Mouse (Mus musculus): Measurements from ENCODE around the gene Satb1.

Satb1 gene

GRCm38 (mm10) chr17:51813784-51814120 lies 19.3 kb downstream of the Satb1 start:
- DNase-seq, result no peak

GRCm38 (mm10) chr17:51812942-51813783 lies 19.9 kb downstream of the Satb1 start:
- DNase-seq, result peak; percentile 39 to 40

GRCm38 (mm10) chr17:51812261-51812941 lies 20.7 kb downstream of the Satb1 start:
- DNase-seq, result no peak

GRCm38 (mm10) chr17:51811911-51812260 lies 21.2 kb downstream of the Satb1 start:
- DNase-seq, result no peak

DNA sequence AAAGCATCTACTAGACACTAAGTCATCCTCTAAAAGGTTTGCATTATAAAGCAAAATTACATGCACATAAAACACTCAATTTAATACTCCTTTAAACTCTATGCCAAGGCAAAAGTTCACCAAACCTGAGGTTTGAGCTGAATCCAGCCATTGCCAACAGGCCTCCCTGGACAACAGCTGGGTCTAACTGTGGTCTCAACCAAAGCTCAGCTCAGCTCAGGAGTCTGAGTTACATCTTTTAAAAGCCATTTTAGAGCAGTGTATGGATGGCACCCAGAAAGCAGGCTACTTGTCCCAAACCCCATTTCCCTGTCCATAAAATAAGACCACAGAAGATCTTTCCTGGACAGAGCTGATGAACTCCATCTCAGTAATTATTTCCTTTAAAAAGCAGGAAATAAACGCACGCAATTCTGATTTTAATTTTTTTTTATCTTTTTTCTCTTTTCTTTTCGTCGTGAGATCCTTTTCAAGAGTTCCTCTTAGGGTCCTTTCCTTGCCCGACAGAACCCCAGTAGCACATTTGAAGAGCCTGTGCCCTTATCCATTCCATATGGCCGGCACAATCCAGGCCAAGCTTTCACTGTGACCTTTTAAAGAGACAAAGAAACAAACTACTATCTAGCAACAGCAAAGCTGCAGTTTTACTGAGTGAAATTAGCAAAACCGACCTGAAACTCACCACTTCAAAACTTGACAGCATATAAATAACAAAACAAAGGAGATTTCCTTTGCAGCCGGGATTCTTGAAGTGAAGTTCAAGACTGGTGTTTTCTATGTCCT lies 21.8 kb downstream of the Satb1 start:
- peak; percentile 46 to 48 for DNase-seq

- DNase-seq, result no peak
These were observed 25.7 kb downstream of the Satb1 start for GRCm38 (mm10) chr17:51807429-51807828.

DNA sequence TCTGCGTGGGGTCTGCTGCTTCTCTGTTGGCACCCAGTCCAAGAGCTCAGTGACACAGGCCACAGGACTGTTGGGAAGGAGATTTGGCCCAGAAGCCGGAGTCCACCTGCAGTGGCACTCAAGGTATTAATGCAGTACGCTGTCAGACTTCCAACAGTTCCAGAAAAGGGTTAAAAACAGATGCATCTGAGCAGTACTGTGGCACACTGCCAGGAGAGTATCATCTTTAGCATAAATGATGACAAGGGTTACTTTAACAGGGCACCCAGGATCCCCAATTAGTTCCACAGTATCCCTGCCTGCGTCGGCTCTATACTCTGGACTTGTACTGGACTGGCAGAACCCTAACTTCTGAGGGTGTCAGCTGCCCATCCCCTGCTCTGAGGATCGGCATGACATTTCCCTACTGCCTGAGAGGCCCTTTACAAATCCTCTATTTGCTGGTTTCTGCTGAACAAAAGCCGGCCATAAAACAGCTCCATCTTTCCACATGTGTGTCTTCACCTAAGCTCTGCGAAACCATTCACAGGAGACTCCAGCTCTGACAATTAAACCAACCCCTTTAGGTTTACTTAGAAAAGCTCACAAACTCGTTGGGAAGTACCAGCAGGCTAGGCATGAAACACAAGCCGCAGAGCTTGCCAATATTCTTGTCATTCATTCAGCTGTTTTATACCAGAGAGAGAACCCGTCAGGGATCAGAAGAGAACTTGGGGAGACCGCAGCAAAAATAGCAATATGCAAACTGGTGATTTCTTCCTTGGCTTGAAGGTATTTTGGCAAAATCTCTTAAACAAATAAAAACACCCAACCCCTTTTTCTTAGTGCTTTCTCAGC lies 26.7 kb downstream of the Satb1 start:
- DNase-seq, result no peak

- no peak for DNase-seq
These were observed 32.9 kb downstream of the Satb1 start for GRCm38 (mm10) chr17:51800208-51800607.

DNA sequence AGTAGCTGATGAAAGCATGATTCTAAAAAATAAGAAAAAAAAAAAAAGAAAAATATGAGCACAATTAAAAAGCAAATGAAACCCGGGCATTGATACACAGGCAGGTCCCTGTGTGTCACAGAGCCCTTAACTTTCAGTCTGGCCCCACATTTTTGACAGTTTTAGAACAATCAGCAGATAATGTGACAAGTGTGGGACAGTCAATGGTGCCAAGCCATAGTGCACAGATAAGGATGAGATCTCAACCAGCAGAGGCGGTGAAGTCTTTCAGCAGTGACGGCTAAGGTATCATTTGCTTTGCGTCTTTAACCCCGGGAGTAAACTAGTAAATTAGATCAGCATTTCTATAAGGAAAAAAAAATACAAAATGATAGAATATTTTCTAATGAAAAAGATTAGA lies 36.6 kb downstream of the Satb1 start:
- no peak for DNase-seq

GRCm38 (mm10) chr17:51791226-51791625 lies 41.9 kb downstream of the Satb1 start:
- no peak for DNase-seq

GRCm38 (mm10) chr17:51790387-51791060 lies 42.6 kb downstream of the Satb1 start:
- no peak for DNase-seq

GRCm38 (mm10) chr17:51789777-51790176 lies 43.3 kb downstream of the Satb1 start:
- DNase-seq, result no peak

DNA sequence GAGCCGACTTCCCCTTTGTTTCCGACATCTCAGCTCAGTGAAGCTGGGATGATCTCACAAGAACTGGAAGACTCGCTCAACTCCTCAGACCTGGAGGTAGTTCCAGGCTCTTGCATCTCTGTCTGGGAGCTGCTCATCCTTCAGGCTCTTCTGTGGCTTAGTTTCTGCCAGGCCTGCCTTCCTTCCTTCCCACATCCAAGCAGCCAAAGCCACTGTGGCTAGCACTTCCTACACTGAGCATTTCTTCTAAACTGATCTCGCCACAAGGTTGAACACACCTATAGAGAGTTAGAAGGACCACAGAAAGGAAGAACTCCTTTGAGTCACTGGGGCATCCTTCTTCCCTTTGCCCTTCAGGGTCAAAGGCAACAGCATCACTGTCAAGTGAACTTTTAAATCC lies 44.0 kb downstream of the Satb1 start:
- DNase-seq, result no peak

- DNase-seq, result no peak
These were observed 45.1 kb downstream of the Satb1 start for GRCm38 (mm10) chr17:51787955-51788354.

DNA sequence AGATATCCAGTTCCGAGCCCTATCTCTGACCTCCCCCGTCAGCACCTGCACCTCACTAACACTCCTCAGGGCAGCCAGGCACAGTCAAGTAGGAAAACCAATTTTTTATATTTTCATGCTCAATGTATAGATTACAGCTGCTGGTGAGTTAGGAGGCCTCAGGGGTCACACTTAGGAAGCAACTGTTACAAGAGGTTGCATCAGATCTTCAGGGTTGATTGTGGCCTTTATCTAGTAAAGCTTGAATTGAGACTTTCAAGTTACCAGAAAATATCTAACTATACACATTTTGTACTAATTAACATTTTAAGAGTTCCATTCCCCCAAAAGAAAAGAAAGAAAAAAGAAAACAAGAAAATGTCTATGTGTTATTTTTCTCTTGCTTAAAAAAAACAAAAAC lies 47.0 kb downstream of the Satb1 start:
- DNase-seq, result no peak

DNA sequence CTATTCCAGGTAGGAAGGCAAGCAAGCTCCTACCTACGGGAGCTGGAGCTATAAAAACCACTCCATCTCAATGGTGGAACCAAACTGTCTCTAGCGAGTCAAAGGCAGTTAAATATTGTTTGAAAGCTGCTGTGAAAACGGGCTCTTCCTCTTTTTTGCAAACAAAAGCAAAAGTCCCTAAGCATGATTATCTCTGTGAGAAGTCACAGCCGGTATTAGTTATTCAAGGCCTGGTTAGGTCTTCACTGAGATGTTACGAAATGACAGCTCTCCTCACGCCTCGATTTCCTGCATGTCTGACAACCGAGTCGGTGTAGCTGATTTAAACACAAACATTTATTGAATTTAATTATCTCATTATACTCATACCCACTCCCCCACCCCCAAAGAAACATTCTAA lies 48.2 kb downstream of the Satb1 start:
- DNase-seq, result no peak

- DNase-seq, result no peak
These were observed 49.4 kb downstream of the Satb1 start for GRCm38 (mm10) chr17:51783591-51784279.

DNA sequence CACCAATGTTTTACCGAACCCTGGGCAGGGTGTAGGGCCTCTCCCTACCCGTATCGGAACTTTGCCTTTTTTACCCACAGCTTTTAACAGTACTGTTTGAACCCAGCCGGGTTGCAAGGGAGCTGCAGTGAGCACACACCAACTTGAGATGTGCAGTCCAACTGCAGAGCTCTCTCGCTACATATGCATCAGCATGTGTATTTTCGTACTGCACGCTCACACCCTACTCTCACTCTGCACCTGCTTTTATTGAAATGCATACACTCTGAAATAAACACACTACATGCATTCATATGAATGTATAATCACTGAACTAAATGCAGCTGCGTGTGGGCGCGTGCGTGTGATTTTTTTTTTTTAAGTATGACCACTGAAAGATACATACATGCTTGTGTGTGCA lies 53.1 kb downstream of the Satb1 start:
- no peak for DNase-seq

- no peak for DNase-seq
These were observed 54.1 kb downstream of the Satb1 start for GRCm38 (mm10) chr17:51778961-51779360.

GRCm38 (mm10) chr17:51777813-51778212 lies 55.3 kb downstream of the Satb1 start:
- no peak for DNase-seq

GRCm38 (mm10) chr17:51775070-51775881 lies 57.8 kb downstream of the Satb1 start:
- no peak for DNase-seq

Measured in lung, adult 18-20 months (tissue).